Mouse (Mus musculus) adrenal gland, postnatal 14 days (tissue): ENCODE results near the gene Akr1c21. TPM values are rescaled to one million over a fixed set of nuclear protein-coding genes. Genes with fewer than 3 reads are reported as not detected.
"Not testable (repeated sequence)": the region's sequence is repeated elsewhere in the genome, so short reads cannot be mapped to it uniquely, and the experiment has no call there.

Experiments
- DNase-seq: peaks from one replicate; pipeline ENCODE4 v3.0.0; 2021; ENCODE audit warnings: mixed read lengths
- long read RNA-seq, 2 experiments: library from polyadenylated mRNA; stranded (forward); transcript quantifications; one replicate each; pipeline ENCODE4 v2.0.0; 2021
- total RNA-seq: library from RNA; stranded (reverse); gene quantifications from 2 replicates; pipeline ENCODE4 v1.2.3, GENCODE M21; 2021

The Akr1c21 gene
- not detected in 2 replicates for total RNA-seq
- long read RNA-seq, experiment 1: 0 reads
- long read RNA-seq, experiment 2: 0 reads

- no peak for DNase-seq
Observed at GRCm38 (mm10) chr13:4573871-4574270, at the start of gene Akr1c21. Gene Akr1c21, plus strand, starts transcription at chr13:4574075.

- no peak for DNase-seq
Observed at GRCm38 (mm10) chr13:4559143-4559542, 14.7 kb upstream of the Akr1c21 start.

GRCm38 (mm10) chr13:4560500-4560899 lies 13.4 kb upstream of the Akr1c21 start:
- no peak for DNase-seq

- no peak for DNase-seq
Observed at GRCm38 (mm10) chr13:4565996-4566395, 7.9 kb upstream of the Akr1c21 start.

- DNase-seq: no peak
Observed at GRCm38 (mm10) chr13:4576921-4577320, 3.0 kb downstream of the Akr1c21 start.

GRCm38 (mm10) chr13:4603431-4603830 lies 29.6 kb downstream of the Akr1c21 start:
- DNase-seq: not testable (repeated sequence)

GRCm38 (mm10) chr13:4606821-4607220 lies 32.9 kb downstream of the Akr1c21 start:
- no peak for DNase-seq

GRCm38 (mm10) chr13:4608530-4608929 lies 34.7 kb downstream of the Akr1c21 start:
- no peak for DNase-seq

GRCm38 (mm10) chr13:4608961-4609409 lies 35.1 kb downstream of the Akr1c21 start, which contains the start of gene Akr1e1:
Gene Akr1e1, minus strand, starts transcription at chr13:4609174.
- DNase-seq: peak; percentile 94

GRCm38 (mm10) chr13:4610902-4611301 lies 37.0 kb downstream of the Akr1c21 start:
- DNase-seq: no peak

Other genes with a start within 250 kb of the Akr1c21 start
- 0.86 and 53.9 TPM in 2 replicates for gene Akr1c6, start 139.8 kb upstream of the Akr1c21 start, total RNA-seq
- 0.94 and 22.9 TPM in 2 replicates for gene Akr1c20, start 50.7 kb upstream of the Akr1c21 start, total RNA-seq
- 22.8 and 29.6 TPM in 2 replicates for gene Akr1e1, start 35.1 kb downstream of the Akr1c21 start, total RNA-seq